Mouse (Mus musculus) lung, embryonic 15.5 days (tissue): ENCODE results near the gene Folr2. TPM values are rescaled to one million over a fixed set of nuclear protein-coding genes. Genes with fewer than 3 reads are reported as not detected.
A peak's percentile ranks its signal among the peaks of the same experiment; 100 is the strongest.

Experiments
- ATAC-seq: fragments of 200-750 bp; cut with Nextera tagmentation; 2 replicates; pipeline ENCODE4 v1.8.0; 2017; ENCODE audit warnings: moderate number of reproducible peaks, borderline replicate concordance; ENCODE audit not compliant: low FRiP score, low TSS enrichment; ENCODE audit errors: extremely low read depth
- H3K27ac ChIP-seq: fragments of 300-500 bp; sonication (generic); 2 replicates; pipeline ENCODE4 v1.5.1; 2015; ENCODE audit warnings: moderate library complexity, mild to moderate bottlenecking, inconsistent platforms
- H3K27me3 ChIP-seq: fragments of 300-500 bp; sonication (generic); 2 replicates; pipeline ENCODE4 v1.6.1; 2015; ENCODE audit warnings: inconsistent platforms
- H3K36me3 ChIP-seq: fragments of 300-500 bp; sonication (generic); 2 replicates; pipeline ENCODE4 v1.6.1; 2015; ENCODE audit warnings: inconsistent platforms
- H3K4me1 ChIP-seq: fragments of 300-500 bp; sonication (generic); 2 replicates; pipeline ENCODE4 v1.6.1; 2015; ENCODE audit warnings: inconsistent platforms
- H3K4me2 ChIP-seq: fragments of 300-500 bp; sonication (generic); 2 replicates; pipeline ENCODE4 v1.6.1; 2015; ENCODE audit warnings: inconsistent platforms, mild to moderate bottlenecking, moderate library complexity
- H3K4me3 ChIP-seq: fragments of 300-500 bp; sonication (generic); 2 replicates; pipeline ENCODE4 v1.5.1; 2015; ENCODE audit warnings: mild to moderate bottlenecking, inconsistent platforms
- H3K9ac ChIP-seq: fragments of 300-500 bp; sonication (generic); 2 replicates; pipeline ENCODE4 v1.6.1; 2015; ENCODE audit warnings: inconsistent platforms
- H3K9me3 ChIP-seq: fragments of 300-500 bp; sonication (generic); 2 replicates; pipeline ENCODE4 v1.6.1; 2016; ENCODE audit warnings: inconsistent platforms
- WGBS: fragments of 180-500 bp; shearing (Covaris S2); methylation state at CpG from one replicate; pipeline ENCODE4 v1.1.7; 2015; 5-methylcytosine and 5-hydroxymethylcytosine counted together
- microRNA-seq: library from miRNA; unstranded; fragments of <30 nt; microRNA quantifications from one replicate; pipeline ENCODE4, GENCODE M21; 2016
- polyA plus RNA-seq: library from polyadenylated mRNA; unstranded; fragments of >200 nt; fragmentation: Nextera tagmentation; extraction: Ambion mirVana; gene quantifications from 2 replicates; pipeline ENCODE4 v1.2.1, GENCODE M21; 2015

The Folr2 gene
- polyA plus RNA-seq, 1 experiment from 2014 or later = 1.0 TPM

GRCm38 (mm10) chr7:101817861-101818401 is 39.1 kb downstream of the Folr2 start, which contains the start of gene Phox2a:
TSS of gene Phox2a (plus strand) at chr7:101818313.
- WGBS = under 1% methylated on average over 45 of the region's 45 CpGs
- Histone ChIP-seq H3K4me3 (peak within 1 kb of the TSS; percentile 29), H3K36me3 (no peaks in the 10 kb centered on the region), H3K4me2 (peak within 1 kb of the TSS; percentile 50), H3K4me1 (peaks cover 34% of the 10 kb centered on the region), H3K9me3 (no peaks in the 10 kb centered on the region), H3K27me3 (peaks cover 57% of the 10 kb centered on the region), H3K27ac (no peak within 1 kb of the TSS), H3K9ac (no peak within 1 kb of the TSS)
- no peak for ATAC-seq

Small RNAs within 50 kb of the gene (microRNA-seq; reads per million reads assigned to microRNA genes)
- gene Gm22655 = not detected

Other genes with a start within 250 kb of the Folr2 start
- gene Clpb, start 193.6 kb downstream of the Folr2 start, polyA plus RNA-seq = 60.0 and 64.9 TPM in 2 replicates
- 0.29 and 0.77 TPM in 2 replicates for gene Phox2a, start 38.9 kb downstream of the Folr2 start, polyA plus RNA-seq
- gene Inppl1, start 19.0 kb downstream of the Folr2 start, polyA plus RNA-seq = 54.7 and 61.7 TPM in 2 replicates
- gene Anapc15, start 6.5 kb upstream of the Folr2 start, polyA plus RNA-seq = 80.4 and 84.6 TPM in 2 replicates
- gene Folr1, start 13.6 kb upstream of the Folr2 start, polyA plus RNA-seq = 0.68 and 0.95 TPM in 2 replicates
- gene Lamtor1, start 48.7 kb upstream of the Folr2 start, polyA plus RNA-seq = 165 and 170 TPM in 2 replicates
- 0.54 and 0.59 TPM in 2 replicates for gene Tomt, start 49.2 kb upstream of the Folr2 start, polyA plus RNA-seq
- gene Lrrc51, start 76.7 kb upstream of the Folr2 start, polyA plus RNA-seq = 11.8 and 13.5 TPM in 2 replicates
- gene Numa1, start 76.9 kb upstream of the Folr2 start, polyA plus RNA-seq = 68.9 and 79.4 TPM in 2 replicates
- gene Il18bp, start 161.5 kb upstream of the Folr2 start, polyA plus RNA-seq = 2.2 and 2.3 TPM in 2 replicates
- 25.3 and 26.0 TPM in 2 replicates for gene Rnf121, start 208.3 kb upstream of the Folr2 start, polyA plus RNA-seq
- gene Xndc1, start 208.3 kb upstream of the Folr2 start, polyA plus RNA-seq = 32.3 and 34.4 TPM in 2 replicates
- gene Xntrpc, start 208.5 kb upstream of the Folr2 start, polyA plus RNA-seq = 0.89 and 1.2 TPM in 2 replicates
- gene Trpc2, start 225.9 kb upstream of the Folr2 start, polyA plus RNA-seq = not detected in 2 replicates
- gene Art1, start 244.5 kb upstream of the Folr2 start, polyA plus RNA-seq = 0.50 and 0.87 TPM in 2 replicates